Mouse (Mus musculus): ENCODE results near the gene Tex14. TPM values are rescaled to one million over a fixed set of nuclear protein-coding genes. Genes with fewer than 3 reads are reported as not detected.
"Not testable (repeated sequence)": the region's sequence is repeated elsewhere in the genome, so short reads cannot be mapped to it uniquely, and the experiment has no call there.

The Tex14 gene
- total RNA-seq (2021), result under 1 TPM; 0.36 to 0.95 TPM
- long read RNA-seq, experiment 1, result 0 reads
- long read RNA-seq, experiment 2, partial matches to known transcripts, result 0 of 1 reads
- long read RNA-seq, experiment 2, other reads (novel, unspliced or antisense), result 1 of 1 reads

GRCm38 (mm10) chr11:87404876-87405275 is at the start of gene Tex14, which contains the start of gene Rad51c:
Tex14 (plus strand) TSS chr11:87405065.
Rad51c (minus strand) TSS chr11:87404954.
- peak in 1 of 2 experiments; percentile 5 for DNase-seq

- peak; percentile 26 to 40 for DNase-seq
Measured at GRCm38 (mm10) chr11:87357317-87358300, 47.3 kb upstream of the Tex14 start.

- peak; percentile 88 to 92 for DNase-seq
Measured at GRCm38 (mm10) chr11:87358331-87359261, 46.3 kb upstream of the Tex14 start, which contains the start of gene Ppm1e. Ppm1e (minus strand) TSS chr11:87359023.

- DNase-seq, result no peak
Measured at GRCm38 (mm10) chr11:87359262-87359612, 45.6 kb upstream of the Tex14 start.

GRCm38 (mm10) chr11:87365120-87365519 is 39.7 kb upstream of the Tex14 start:
- no peak for DNase-seq

GRCm38 (mm10) chr11:87367061-87367460 is 37.8 kb upstream of the Tex14 start:
- no peak for DNase-seq

- DNase-seq, result no peak
Measured at GRCm38 (mm10) chr11:87367865-87368580, 36.8 kb upstream of the Tex14 start.

- peak; percentile 20 to 35 for DNase-seq
Measured at GRCm38 (mm10) chr11:87384551-87384950, 20.3 kb upstream of the Tex14 start.

GRCm38 (mm10) chr11:87385676-87386075 is 19.2 kb upstream of the Tex14 start:
- no peak for DNase-seq

GRCm38 (mm10) chr11:87393855-87394254 is 11.0 kb upstream of the Tex14 start:
- peak; percentile 14 to 61 for DNase-seq

- no peak for DNase-seq
Measured at GRCm38 (mm10) chr11:87398402-87398801, 6.5 kb upstream of the Tex14 start.

GRCm38 (mm10) chr11:87404111-87404853 is 583 bp upstream of the Tex14 start:
- peak; percentile 97 for DNase-seq

GRCm38 (mm10) chr11:87413412-87413811 is 8.5 kb downstream of the Tex14 start:
- DNase-seq, result not testable (repeated sequence)

- no peak for DNase-seq
Measured at GRCm38 (mm10) chr11:87416120-87416519, 11.3 kb downstream of the Tex14 start.

- no peak for DNase-seq
Measured at GRCm38 (mm10) chr11:87420861-87421260, 16.0 kb downstream of the Tex14 start.

- DNase-seq, result peak in 1 of 2 experiments; percentile 26
Measured at GRCm38 (mm10) chr11:87421760-87422201, 16.9 kb downstream of the Tex14 start.

- DNase-seq, result peak; percentile 72 to 74
Measured at GRCm38 (mm10) chr11:87422511-87423340, 17.9 kb downstream of the Tex14 start.

GRCm38 (mm10) chr11:87423551-87424325 is 18.9 kb downstream of the Tex14 start:
- DNase-seq, result no peak

GRCm38 (mm10) chr11:87426121-87426449 is 21.2 kb downstream of the Tex14 start:
- no peak for DNase-seq
